Mouse (Mus musculus) C2C12 (cell line): ENCODE data around the gene Ttc41. TPM values are rescaled to one million over a fixed set of nuclear protein-coding genes. Genes with fewer than 3 reads are reported as not detected.

Experiments
- H3K27me3 ChIP-seq: one replicate; pipeline ENCODE4 v1.6.1; 2011; ENCODE audit not compliant: control insufficient read depth, insufficient read depth, insufficient read length
- H3K36me3 ChIP-seq: one replicate; pipeline ENCODE4 v1.6.1; 2011; ENCODE audit not compliant: control insufficient read depth, insufficient read depth
- H3K4me3 ChIP-seq: one replicate; pipeline ENCODE4 v1.5.1; 2011; ENCODE audit warnings: mild to moderate bottlenecking, control low read depth; ENCODE audit not compliant: poor library complexity, insufficient read depth, severe bottlenecking
- H3K79me2 ChIP-seq: one replicate; pipeline ENCODE4 v1.6.1; 2011; ENCODE audit not compliant: control insufficient read depth, insufficient read depth
- H3K79me3 ChIP-seq: one replicate; pipeline ENCODE4 v1.6.1; 2011; ENCODE audit warnings: low read depth, control low read depth
- H3ac ChIP-seq: one replicate; pipeline ENCODE3; 2011; ENCODE audit warnings: low read depth; ENCODE audit not compliant: control insufficient read depth, insufficient read length
- CEBPB ChIP-seq: IDR thresholded peaks from one replicate; pipeline ENCODE4 v1.6.1; 2011; ENCODE audit warnings: low read depth, mild to moderate bottlenecking, control low read depth, moderate library complexity
- CTCF ChIP-seq: IDR thresholded peaks from one replicate; pipeline ENCODE4 v1.5.1; 2011; ENCODE audit not compliant: control insufficient read depth, insufficient read depth, insufficient read length
- FOSL1 ChIP-seq: IDR thresholded peaks from one replicate; pipeline ENCODE4 v1.8.0; 2011; ENCODE audit warnings: mild to moderate bottlenecking, low read length; ENCODE audit not compliant: poor library complexity, insufficient read depth, severe bottlenecking
- MAX ChIP-seq: IDR thresholded peaks from one replicate; pipeline ENCODE4 v1.6.1; 2011; ENCODE audit warnings: mild to moderate bottlenecking, control low read depth
- MYOD1 ChIP-seq: IDR thresholded peaks from one replicate; pipeline ENCODE4 v1.6.1; 2011; ENCODE audit warnings: low read depth; ENCODE audit not compliant: control insufficient read depth, insufficient read length
- MYOG ChIP-seq: IDR thresholded peaks from one replicate; pipeline ENCODE4 v1.6.1; 2011; ENCODE audit not compliant: control insufficient read depth, insufficient read length; ENCODE audit errors: extremely low read depth
- USF1 ChIP-seq: IDR thresholded peaks from one replicate; pipeline ENCODE4 v1.6.1; 2011; ENCODE audit warnings: low read depth, mild to moderate bottlenecking, control low read depth, moderate library complexity
- polyA plus RNA-seq: library from polyadenylated mRNA; unstranded; fragments of >200 nt; fragmentation: generic; extraction: Trizol; gene quantifications from one replicate; pipeline ENCODE4 v1.2.1, GENCODE M21; 2012; ENCODE audit warnings: missing spikeins

Ttc41 gene
- polyA plus RNA-seq, 1 experiment = 0.35 TPM

- no peak overlapping the region for H3K4me3 ChIP-seq
- H3K36me3 ChIP-seq = no peaks in the 10 kb centered on the region
- H3ac ChIP-seq = no peak overlapping the region
- TF ChIP-seq MYOG (no peak), FOSL1 (no peak), MYOD1 (no peak), CTCF (no peak), USF1 (no peak), CEBPB (no peak), MAX (no peak)
- no peaks in the 10 kb centered on the region for H3K79me3 ChIP-seq
- H3K79me2 ChIP-seq = no peaks in the 10 kb centered on the region
- H3K27me3 ChIP-seq = no peaks in the 10 kb centered on the region
These were observed 55.6 kb downstream of the Ttc41 start for GRCm38 (mm10) chr10:86761236-86761635.

GRCm38 (mm10) chr10:86761722-86762383 lies 56.2 kb downstream of the Ttc41 start:
- no peak for TF ChIP-seq CEBPB
- TF ChIP-seq FOSL1 = no peak
- TF ChIP-seq MAX = no peak
- TF ChIP-seq USF1 = no peak
- TF ChIP-seq MYOG = no peak
- no peak for TF ChIP-seq CTCF
- TF ChIP-seq MYOD1 = no peak
- H3ac ChIP-seq = no peak overlapping the region
- no peaks in the 10 kb centered on the region for H3K79me3 ChIP-seq
- no peak overlapping the region for H3K4me3 ChIP-seq
- no peaks in the 10 kb centered on the region for H3K27me3 ChIP-seq
- no peaks in the 10 kb centered on the region for H3K36me3 ChIP-seq
- no peaks in the 10 kb centered on the region for H3K79me2 ChIP-seq

GRCm38 (mm10) chr10:86762384-86762730 lies 56.7 kb downstream of the Ttc41 start:
- Histone ChIP-seq H3K79me3 (no peaks in the 10 kb centered on the region), H3K27me3 (no peaks in the 10 kb centered on the region), H3K79me2 (no peaks in the 10 kb centered on the region), H3ac (no peak overlapping the region), H3K4me3 (no peak overlapping the region), H3K36me3 (no peaks in the 10 kb centered on the region)
- no peak for TF ChIP-seq MYOG
- TF ChIP-seq CTCF = no peak
- no peak for TF ChIP-seq CEBPB
- no peak for TF ChIP-seq MAX
- TF ChIP-seq MYOD1 = no peak

GRCm38 (mm10) chr10:86763672-86764071 lies 58.1 kb downstream of the Ttc41 start, which contains the start of gene Gm49358:
Gene Gm49358, plus strand, starts transcription at chr10:86763972.
- Histone ChIP-seq H3K36me3 (no peaks in the 10 kb centered on the region), H3K79me3 (no peaks in the 10 kb centered on the region), H3K4me3 (no peak within 1 kb of the TSS), H3ac (no peak within 1 kb of the TSS), H3K79me2 (no peaks in the 10 kb centered on the region), H3K27me3 (no peaks in the 10 kb centered on the region)
- TF ChIP-seq USF1 = no peak
- TF ChIP-seq MYOG = no peak
- no peak for TF ChIP-seq FOSL1
- TF ChIP-seq CTCF = no peak
- TF ChIP-seq MAX = no peak
- no peak for TF ChIP-seq MYOD1
- no peak for TF ChIP-seq CEBPB

GRCm38 (mm10) chr10:86765344-86765966 lies 59.8 kb downstream of the Ttc41 start:
- H3ac ChIP-seq = no peak overlapping the region
- H3K79me2 ChIP-seq = no peaks in the 10 kb centered on the region
- no peak for TF ChIP-seq USF1
- TF ChIP-seq FOSL1 = no peak
- TF ChIP-seq MAX = no peak
- no peak for TF ChIP-seq MYOG
- no peak for TF ChIP-seq MYOD1
- no peak for TF ChIP-seq CTCF
- no peak for TF ChIP-seq CEBPB
- no peak overlapping the region for H3K4me3 ChIP-seq
- no peaks in the 10 kb centered on the region for H3K36me3 ChIP-seq
- H3K27me3 ChIP-seq = no peaks in the 10 kb centered on the region
- no peaks in the 10 kb centered on the region for H3K79me3 ChIP-seq
